Mouse (Mus musculus): Measurements from ENCODE around the gene Per2. TPM values are rescaled to one million over a fixed set of nuclear protein-coding genes. Genes with fewer than 3 reads are reported as not detected.

The Per2 gene
- polyA plus RNA-seq, 1 experiment from 2014 or later, result 4.5 TPM

DNA sequence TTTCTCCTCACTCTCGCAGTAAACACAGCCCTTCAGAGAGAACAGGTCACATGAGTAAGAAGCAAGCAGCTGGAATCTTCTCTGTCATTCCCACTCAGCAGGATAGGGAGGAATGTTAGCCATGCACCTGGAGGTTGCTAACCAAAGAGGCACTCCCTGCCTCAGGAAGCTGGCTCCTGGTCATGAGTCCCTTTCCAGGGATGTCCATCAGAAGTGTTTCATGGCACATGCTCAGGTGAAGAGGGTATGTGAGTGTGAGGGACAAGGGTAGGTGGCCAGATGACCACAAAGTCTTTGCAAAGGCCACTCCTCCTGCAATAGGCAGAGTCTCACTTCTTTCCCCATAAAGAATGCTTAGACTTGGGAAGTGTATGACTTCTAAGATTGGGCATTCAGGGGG lies 41.1 kb downstream of the Per2 start:
- no peak overlapping the region for H3K4me3 ChIP-seq (ENCODE audit: low read depth, low read length)
- no peaks in the 10 kb centered on the region for H3K27me3 ChIP-seq (ENCODE audit: control insufficient read depth, insufficient read depth, low read length)
- 36% methylated on average over 1 of the region's 1 CpGs for WGBS (ENCODE audit: insufficient replicate concordance)
- no peak overlapping the region for H3K9ac ChIP-seq (ENCODE audit: low read depth, low read length)
- peaks cover 14% of the 10 kb centered on the region for H3K4me1 ChIP-seq (ENCODE audit: control insufficient read depth, insufficient read depth, low read length)
- ATAC-seq (replicated peaks; ENCODE audit: insufficient number of reproducible peaks, low FRiP score, low TSS enrichment), result no peak
- no peaks in the 10 kb centered on the region for H3K36me3 ChIP-seq (ENCODE audit: control insufficient read depth, insufficient read depth, low read length)
- no peak overlapping the region for H3K4me2 ChIP-seq
- H3K27ac ChIP-seq (ENCODE audit: low read depth, low read length), result no peak overlapping the region
- no peaks in the 10 kb centered on the region for H3K9me3 ChIP-seq (replicated peaks; ENCODE audit: control insufficient read depth, low read length)

GRCm38 (mm10) chr1:91415311-91415710 lies 43.8 kb downstream of the Per2 start:
- Histone ChIP-seq H3K9ac (ENCODE audit: low read depth, low read length) (peak overlapping the region; percentile 87; the same call in 1 of the 2 replicates), H3K4me3 (ENCODE audit: low read depth, low read length) (no peak overlapping the region), H3K27me3 (ENCODE audit: control insufficient read depth, insufficient read depth, low read length) (no peaks in the 10 kb centered on the region), H3K4me1 (ENCODE audit: control insufficient read depth, insufficient read depth, low read length) (peaks cover 22% of the 10 kb centered on the region), H3K4me2 (no peak overlapping the region), H3K9me3 (replicated peaks; ENCODE audit: control insufficient read depth, low read length) (no peaks in the 10 kb centered on the region), H3K36me3 (ENCODE audit: control insufficient read depth, insufficient read depth, low read length) (no peaks in the 10 kb centered on the region), H3K27ac (ENCODE audit: low read depth, low read length) (peak overlapping the region; percentile 91)
- WGBS (ENCODE audit: insufficient replicate concordance), result 88% methylated on average over 5 of the region's 5 CpGs
- ATAC-seq (replicated peaks; ENCODE audit: insufficient number of reproducible peaks, low FRiP score, low TSS enrichment), result no peak

DNA sequence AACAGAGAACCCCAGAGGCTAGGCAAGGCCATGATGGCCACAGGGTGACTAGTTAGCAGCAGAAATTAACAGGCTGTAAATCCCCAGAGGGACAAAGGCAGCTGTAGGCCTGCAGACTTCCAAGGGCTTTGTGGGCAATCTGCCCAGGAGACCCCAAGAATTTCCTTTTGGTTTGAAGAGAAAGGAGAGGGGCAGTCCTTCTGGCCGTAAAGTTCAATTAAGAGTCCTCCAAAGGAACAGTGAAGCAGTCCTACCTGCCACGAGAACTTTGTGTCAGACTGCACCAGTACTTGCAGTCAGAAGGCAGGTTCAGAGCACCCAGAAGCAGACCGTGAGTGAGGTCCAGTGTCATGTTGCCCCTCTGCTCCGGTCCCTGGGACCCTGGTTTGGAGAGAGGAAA lies 44.2 kb downstream of the Per2 start:
- no peaks in the 10 kb centered on the region for H3K27me3 ChIP-seq (ENCODE audit: control insufficient read depth, insufficient read depth, low read length)
- H3K4me3 ChIP-seq (ENCODE audit: low read depth, low read length), result no peak overlapping the region
- H3K36me3 ChIP-seq (ENCODE audit: control insufficient read depth, insufficient read depth, low read length), result no peaks in the 10 kb centered on the region
- peak overlapping the region; percentile 91 for H3K27ac ChIP-seq (ENCODE audit: low read depth, low read length)
- ATAC-seq (replicated peaks; ENCODE audit: insufficient number of reproducible peaks, low FRiP score, low TSS enrichment), result no peak
- peak overlapping the region; percentile 87 for H3K9ac ChIP-seq (ENCODE audit: low read depth, low read length)
- H3K4me1 ChIP-seq (ENCODE audit: control insufficient read depth, insufficient read depth, low read length), result peaks cover 22% of the 10 kb centered on the region
- H3K4me2 ChIP-seq, result peak overlapping the region; percentile 94; the same call in 1 of the 2 replicates
- no peaks in the 10 kb centered on the region for H3K9me3 ChIP-seq (replicated peaks; ENCODE audit: control insufficient read depth, low read length)
- WGBS (ENCODE audit: insufficient replicate concordance), result 64% methylated on average over 4 of the region's 4 CpGs

DNA sequence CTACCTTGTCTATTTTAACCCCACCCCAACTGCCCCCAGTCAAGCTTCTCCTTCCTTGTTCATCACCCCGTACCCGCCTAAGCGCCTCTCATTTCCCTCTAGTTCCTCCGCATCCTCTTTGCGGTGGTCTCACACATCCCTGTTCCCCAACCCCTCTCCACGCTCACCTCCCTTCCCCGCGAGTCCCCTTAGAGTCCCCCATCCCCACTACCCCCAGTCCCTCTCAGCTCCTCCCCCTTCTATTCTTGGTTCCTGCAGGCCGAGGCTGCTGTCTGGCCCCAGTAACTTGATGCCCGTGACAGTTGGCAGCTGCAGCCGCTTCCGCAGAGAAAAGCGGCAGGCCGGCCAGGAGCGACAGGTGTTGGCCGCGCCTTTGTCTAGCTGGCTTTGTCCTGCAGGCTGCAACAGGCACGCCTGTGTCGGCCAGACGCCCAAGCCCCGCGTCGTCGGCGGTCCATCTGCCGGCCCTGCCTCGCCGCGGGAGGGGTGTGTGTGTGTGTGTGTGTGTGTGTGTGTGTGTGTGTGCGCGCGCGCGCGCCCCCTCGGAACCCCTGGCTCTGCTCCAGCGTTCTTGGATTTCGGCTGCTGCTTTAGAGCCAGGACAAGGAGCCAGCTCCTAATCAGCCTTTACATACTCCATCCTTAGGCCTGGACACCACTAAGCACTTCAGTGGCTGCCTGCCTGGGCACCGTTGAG lies 45.1 kb downstream of the Per2 start, which contains the start of gene Hes6:
Hes6 (minus strand) TSS at position 141 of the 697 bp plus-strand sequence.
- no peaks in the 10 kb centered on the region for H3K27me3 ChIP-seq (ENCODE audit: control insufficient read depth, insufficient read depth, low read length)
- no peaks in the 10 kb centered on the region for H3K9me3 ChIP-seq (replicated peaks; ENCODE audit: control insufficient read depth, low read length)
- H3K27ac ChIP-seq (ENCODE audit: low read depth, low read length), result peak within 1 kb of the TSS; percentile 91
- under 1% methylated on average over 39 of the region's 39 CpGs for WGBS (ENCODE audit: insufficient replicate concordance)
- H3K4me3 ChIP-seq (ENCODE audit: low read depth, low read length), result peak within 1 kb of the TSS; percentile 81
- H3K36me3 ChIP-seq (ENCODE audit: control insufficient read depth, insufficient read depth, low read length), result no peaks in the 10 kb centered on the region
- H3K4me1 ChIP-seq (ENCODE audit: control insufficient read depth, insufficient read depth, low read length), result peaks cover 22% of the 10 kb centered on the region
- peak within 1 kb of the TSS; percentile 94 for H3K4me2 ChIP-seq
- ATAC-seq (replicated peaks; ENCODE audit: insufficient number of reproducible peaks, low FRiP score, low TSS enrichment), result peak; percentile 46
- H3K9ac ChIP-seq (ENCODE audit: low read depth, low read length), result peak within 1 kb of the TSS; percentile 87

DNA sequence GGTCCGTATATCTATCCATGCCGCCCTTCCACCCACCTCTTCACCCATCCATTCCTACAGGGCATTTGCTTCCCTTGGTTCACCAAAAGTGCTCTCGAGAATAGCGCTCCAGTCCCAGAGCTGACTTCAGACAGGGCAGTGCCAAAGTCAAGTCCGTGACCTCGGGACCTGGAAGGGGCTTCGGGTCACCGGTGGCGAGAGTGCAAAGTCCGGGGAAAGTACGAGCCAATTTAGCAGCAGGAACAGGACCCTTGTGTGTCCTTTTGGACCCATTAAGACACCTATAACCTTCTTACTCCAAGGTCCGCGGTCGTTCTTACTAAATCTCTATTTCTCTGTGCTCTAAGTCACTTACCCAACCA lies 45.6 kb downstream of the Per2 start:
- Histone ChIP-seq H3K9ac (ENCODE audit: low read depth, low read length) (peak overlapping the region; percentile 87), H3K4me1 (ENCODE audit: control insufficient read depth, insufficient read depth, low read length) (peaks cover 22% of the 10 kb centered on the region), H3K9me3 (replicated peaks; ENCODE audit: control insufficient read depth, low read length) (no peaks in the 10 kb centered on the region), H3K4me2 (peak overlapping the region; percentile 94), H3K36me3 (ENCODE audit: control insufficient read depth, insufficient read depth, low read length) (no peaks in the 10 kb centered on the region), H3K4me3 (ENCODE audit: low read depth, low read length) (peak overlapping the region; percentile 81), H3K27ac (ENCODE audit: low read depth, low read length) (peak overlapping the region; percentile 91), H3K27me3 (ENCODE audit: control insufficient read depth, insufficient read depth, low read length) (0 out of 2 replicates have a peak, but pooled peaks cover 3% of the 10 kb centered on the region)
- 0% methylated on average over 14 of the region's 14 CpGs for WGBS (ENCODE audit: insufficient replicate concordance)
- peak; percentile 32 for ATAC-seq (replicated peaks; ENCODE audit: insufficient number of reproducible peaks, low FRiP score, low TSS enrichment)

GRCm38 (mm10) chr1:91413030-91413506 lies 46.1 kb downstream of the Per2 start:
- Histone ChIP-seq H3K27ac (ENCODE audit: low read depth, low read length) (peak overlapping the region; percentile 91), H3K4me1 (ENCODE audit: control insufficient read depth, insufficient read depth, low read length) (peaks cover 22% of the 10 kb centered on the region), H3K4me2 (peak overlapping the region; percentile 94), H3K27me3 (ENCODE audit: control insufficient read depth, insufficient read depth, low read length) (0 out of 2 replicates have a peak, but pooled peaks cover 3% of the 10 kb centered on the region), H3K4me3 (ENCODE audit: low read depth, low read length) (peak overlapping the region; percentile 81), H3K9ac (ENCODE audit: low read depth, low read length) (peak overlapping the region; percentile 87), H3K9me3 (replicated peaks; ENCODE audit: control insufficient read depth, low read length) (no peaks in the 10 kb centered on the region), H3K36me3 (ENCODE audit: control insufficient read depth, insufficient read depth, low read length) (no peaks in the 10 kb centered on the region)
- peak; percentile 95 for ATAC-seq (replicated peaks; ENCODE audit: insufficient number of reproducible peaks, low FRiP score, low TSS enrichment)
- WGBS (ENCODE audit: insufficient replicate concordance), result under 1% methylated on average over 34 of the region's 34 CpGs

GRCm38 (mm10) chr1:91412286-91413029 lies 46.7 kb downstream of the Per2 start:
- H3K9ac ChIP-seq (ENCODE audit: low read depth, low read length), result peak overlapping the region; percentile 87
- H3K27ac ChIP-seq (ENCODE audit: low read depth, low read length), result peak overlapping the region; percentile 91
- peak overlapping the region; percentile 94 for H3K4me2 ChIP-seq
- H3K36me3 ChIP-seq (ENCODE audit: control insufficient read depth, insufficient read depth, low read length), result no peaks in the 10 kb centered on the region
- H3K9me3 ChIP-seq (replicated peaks; ENCODE audit: control insufficient read depth, low read length), result no peaks in the 10 kb centered on the region
- 0 out of 2 replicates have a peak, but pooled peaks cover 3% of the 10 kb centered on the region for H3K27me3 ChIP-seq (ENCODE audit: control insufficient read depth, insufficient read depth, low read length)
- H3K4me1 ChIP-seq (ENCODE audit: control insufficient read depth, insufficient read depth, low read length), result peaks cover 22% of the 10 kb centered on the region
- H3K4me3 ChIP-seq (ENCODE audit: low read depth, low read length), result peak overlapping the region; percentile 81
- ATAC-seq (replicated peaks; ENCODE audit: insufficient number of reproducible peaks, low FRiP score, low TSS enrichment), result peak; percentile 36; the same call in 1 of the 2 replicates
- 6% methylated on average over 65 of the region's 65 CpGs for WGBS (ENCODE audit: insufficient replicate concordance)

DNA sequence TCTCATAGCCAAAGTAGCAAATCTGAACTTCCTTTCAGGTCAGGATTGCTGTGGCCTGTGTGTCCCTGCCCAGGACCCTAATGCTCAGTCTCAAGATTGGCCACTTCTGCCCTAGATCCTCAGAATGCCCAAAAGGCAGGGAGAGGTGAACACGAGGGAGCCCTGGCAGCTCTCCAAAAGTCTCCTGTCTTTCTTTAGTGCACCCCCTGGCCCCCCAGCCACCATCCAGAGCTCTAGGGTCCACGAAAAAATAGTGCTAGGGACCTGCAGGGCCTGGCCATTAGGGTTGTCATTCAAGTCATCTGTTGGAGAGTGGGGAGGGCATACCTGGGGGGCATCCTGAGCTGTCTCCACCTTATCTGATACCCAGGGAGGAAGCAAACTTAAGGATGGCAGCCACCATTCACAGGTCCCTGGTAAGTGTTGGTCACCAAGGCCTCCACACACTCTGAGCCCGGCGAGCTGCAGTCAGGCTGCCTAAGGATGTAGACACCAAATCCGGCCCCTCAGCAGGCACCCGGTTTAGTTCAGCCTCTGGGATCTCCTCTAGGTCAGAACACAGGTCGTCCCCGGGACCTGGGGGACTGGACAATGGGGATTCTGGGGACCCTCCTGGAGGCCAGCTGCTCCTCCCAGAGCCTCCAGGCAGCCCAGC lies 47.4 kb downstream of the Per2 start:
- Histone ChIP-seq H3K36me3 (ENCODE audit: control insufficient read depth, insufficient read depth, low read length) (no peaks in the 10 kb centered on the region), H3K4me3 (ENCODE audit: low read depth, low read length) (peak overlapping the region; percentile 81), H3K4me2 (peak overlapping the region; percentile 94), H3K9ac (ENCODE audit: low read depth, low read length) (peak overlapping the region; percentile 87; the same call in 1 of the 2 replicates), H3K27me3 (ENCODE audit: control insufficient read depth, insufficient read depth, low read length) (0 out of 2 replicates have a peak, but pooled peaks cover 3% of the 10 kb centered on the region), H3K27ac (ENCODE audit: low read depth, low read length) (no peak overlapping the region), H3K4me1 (ENCODE audit: control insufficient read depth, insufficient read depth, low read length) (peaks cover 22% of the 10 kb centered on the region), H3K9me3 (replicated peaks; ENCODE audit: control insufficient read depth, low read length) (no peaks in the 10 kb centered on the region)
- WGBS (ENCODE audit: insufficient replicate concordance), result 61% methylated on average over 8 of the region's 8 CpGs
- no peak for ATAC-seq (replicated peaks; ENCODE audit: insufficient number of reproducible peaks, low FRiP score, low TSS enrichment)

Data from heart, embryonic 11.5 days (tissue).